Mouse (Mus musculus) hindbrain, embryonic 10.5 days (tissue): Measurements from ENCODE around the gene 4930544G11Rik. TPM values are rescaled to one million over a fixed set of nuclear protein-coding genes. Genes with fewer than 3 reads are reported as not detected.

ENCODE experiments used
- DNase-seq: peaks from one replicate; pipeline ENCODE4 v3.0.0-alpha.2; 2017; ENCODE audit warnings: low spot score
- H3K27ac ChIP-seq: fragments of 300-500 bp; sonication (generic); 2 replicates; pipeline ENCODE4 v1.5.1; 2016; ENCODE audit warnings: mild to moderate bottlenecking, moderate library complexity
- H3K27me3 ChIP-seq: fragments of 300-500 bp; sonication (generic); 2 replicates; pipeline ENCODE4 v1.6.1; 2016; ENCODE audit warnings: mild to moderate bottlenecking; ENCODE audit not compliant: poor library complexity, insufficient read depth, severe bottlenecking
- H3K36me3 ChIP-seq: fragments of 300-500 bp; sonication (generic); 2 replicates; pipeline ENCODE4 v1.6.1; 2016; ENCODE audit warnings: mild to moderate bottlenecking, moderate library complexity
- H3K4me1 ChIP-seq: fragments of 300-500 bp; sonication (generic); replicated peaks from 2 replicates; pipeline ENCODE4 v1.6.1; 2016; ENCODE audit warnings: mild to moderate bottlenecking
- H3K4me3 ChIP-seq: fragments of 300-500 bp; sonication (generic); 2 replicates; pipeline ENCODE4 v1.5.1; 2016; ENCODE audit warnings: mild to moderate bottlenecking, moderate library complexity
- H3K9me3 ChIP-seq: fragments of 300-500 bp; sonication (generic); 2 replicates; pipeline ENCODE4 v1.6.1; 2016; ENCODE audit warnings: mild to moderate bottlenecking, moderate library complexity
- WGBS: fragments of 180-500 bp; shearing (Covaris S2); methylation state at CpG from one replicate; pipeline ENCODE4 v1.1.7; 2016; 5-methylcytosine and 5-hydroxymethylcytosine counted together
- polyA plus RNA-seq: library from polyadenylated mRNA; unstranded; fragments of >200 nt; fragmentation: Nextera tagmentation; extraction: Ambion mirVana; gene quantifications from 2 replicates; pipeline ENCODE4 v1.2.1, GENCODE M21; 2016

4930544G11Rik gene
- polyA plus RNA-seq = not detected in 2 replicates

DNA sequence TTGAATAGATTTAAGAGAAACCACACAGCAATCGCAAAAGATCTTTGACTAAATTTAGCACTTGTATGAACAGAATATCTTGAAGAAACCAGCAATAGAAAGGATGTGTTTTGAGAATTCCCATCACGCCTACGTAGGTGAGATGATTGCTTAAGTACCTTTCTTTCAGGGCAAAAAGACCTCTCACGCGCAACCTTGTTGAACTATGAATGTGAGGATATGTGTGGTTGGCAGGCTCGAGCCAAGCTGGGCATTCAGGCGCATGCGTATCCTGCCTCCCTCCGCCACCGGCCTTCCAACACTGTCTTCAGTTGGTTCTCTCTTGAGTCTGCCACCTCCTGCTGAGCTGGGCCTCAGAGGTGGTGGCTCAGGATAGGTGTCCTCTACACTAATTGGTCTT, at the start of gene 4930544G11Rik:
TSS of gene 4930544G11Rik (plus strand) at position 301 of the 400 bp plus-strand sequence.
- Histone ChIP-seq H3K4me1 (peaks cover 5% of the 10 kb centered on the region; the same call in 1 of the 2 replicates), H3K27me3 (no peaks in the 10 kb centered on the region), H3K4me3 (no peak within 1 kb of the TSS), H3K27ac (no peak within 1 kb of the TSS), H3K9me3 (0 out of 2 replicates have a peak, but pooled peaks cover 4% of the 10 kb centered on the region), H3K36me3 (no peaks in the 10 kb centered on the region)
- WGBS = 95% methylated on average over 10 of the region's 10 CpGs
- no peak for DNase-seq

DNA sequence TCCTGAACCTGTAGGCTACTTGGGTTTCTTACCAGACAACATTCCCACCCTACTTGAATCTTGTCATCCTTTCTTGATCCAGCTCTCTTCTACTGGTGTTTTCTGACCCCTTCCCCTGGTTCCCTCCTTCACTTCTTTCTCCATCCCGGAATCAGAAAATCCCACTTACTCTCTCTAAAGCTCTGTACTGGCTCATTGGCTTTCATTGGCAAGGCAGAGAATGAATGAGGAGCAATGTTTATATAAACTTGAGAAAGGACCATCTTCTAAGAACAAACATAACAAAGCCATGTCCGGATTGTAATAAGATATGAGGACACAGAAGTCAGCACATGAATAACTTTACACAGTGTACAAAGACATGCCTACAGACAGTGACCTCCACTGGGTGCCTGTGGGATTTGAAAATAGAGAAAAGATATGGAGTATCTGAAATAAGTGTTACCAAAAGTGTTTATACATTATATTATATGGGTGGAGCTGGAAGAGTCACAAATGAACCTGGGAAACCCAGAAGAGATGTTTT, 45.7 kb upstream of the 4930544G11Rik start:
- H3K9me3 ChIP-seq = no peaks in the 10 kb centered on the region
- WGBS = 89% methylated on average over 2 of the region's 2 CpGs
- no peak overlapping the region for H3K27ac ChIP-seq
- peaks cover 53% of the 10 kb centered on the region for H3K36me3 ChIP-seq
- no peak for DNase-seq
- no peaks in the 10 kb centered on the region for H3K27me3 ChIP-seq
- no peak overlapping the region for H3K4me3 ChIP-seq
- no peaks in the 10 kb centered on the region for H3K4me1 ChIP-seq

DNA sequence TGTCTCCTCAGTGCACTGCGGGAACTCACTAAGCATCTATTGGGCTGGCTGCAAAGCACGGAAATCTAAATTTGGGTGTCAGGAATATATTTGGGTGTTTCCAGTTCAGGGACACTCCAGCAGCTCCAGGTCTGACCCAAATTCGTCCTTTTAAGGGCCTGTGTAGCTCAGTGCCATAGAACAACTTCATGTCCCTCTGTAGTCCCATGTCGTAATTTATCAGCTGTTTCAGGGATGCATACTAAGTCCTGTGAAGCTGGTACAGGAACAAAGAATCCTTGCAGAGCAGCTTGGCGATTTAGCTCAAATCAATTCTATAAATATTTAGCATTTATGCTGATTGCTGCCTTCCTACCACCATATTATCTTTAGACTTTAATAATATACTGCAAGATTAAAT, 37.0 kb upstream of the 4930544G11Rik start:
- no peak for DNase-seq
- 89% methylated on average over 5 of the region's 5 CpGs for WGBS
- Histone ChIP-seq H3K4me1 (no peaks in the 10 kb centered on the region), H3K36me3 (no peaks in the 10 kb centered on the region), H3K4me3 (no peak overlapping the region), H3K27me3 (no peaks in the 10 kb centered on the region), H3K9me3 (no peaks in the 10 kb centered on the region), H3K27ac (no peak overlapping the region)

DNA sequence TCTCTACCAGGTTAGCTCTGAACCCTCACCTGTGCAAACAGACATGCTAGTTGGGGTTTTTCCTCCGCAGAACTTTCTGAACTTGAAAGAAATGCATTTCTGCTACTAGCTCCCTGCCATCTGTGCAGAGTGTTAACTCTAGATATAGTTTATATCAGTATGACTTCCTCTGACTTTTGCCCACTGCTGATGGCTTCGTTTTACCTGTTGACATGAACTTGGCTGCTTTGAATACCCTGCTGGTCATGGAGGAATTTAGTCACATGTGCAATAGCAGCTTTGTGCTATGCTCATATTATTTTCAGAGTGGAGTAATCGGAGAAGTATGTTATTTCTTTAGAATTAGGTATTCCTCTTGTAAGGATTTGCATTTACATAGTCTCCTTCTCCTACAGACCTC, 30.7 kb upstream of the 4930544G11Rik start:
- 90% methylated on average over 3 of the region's 3 CpGs for WGBS
- no peak overlapping the region for H3K4me3 ChIP-seq

DNA sequence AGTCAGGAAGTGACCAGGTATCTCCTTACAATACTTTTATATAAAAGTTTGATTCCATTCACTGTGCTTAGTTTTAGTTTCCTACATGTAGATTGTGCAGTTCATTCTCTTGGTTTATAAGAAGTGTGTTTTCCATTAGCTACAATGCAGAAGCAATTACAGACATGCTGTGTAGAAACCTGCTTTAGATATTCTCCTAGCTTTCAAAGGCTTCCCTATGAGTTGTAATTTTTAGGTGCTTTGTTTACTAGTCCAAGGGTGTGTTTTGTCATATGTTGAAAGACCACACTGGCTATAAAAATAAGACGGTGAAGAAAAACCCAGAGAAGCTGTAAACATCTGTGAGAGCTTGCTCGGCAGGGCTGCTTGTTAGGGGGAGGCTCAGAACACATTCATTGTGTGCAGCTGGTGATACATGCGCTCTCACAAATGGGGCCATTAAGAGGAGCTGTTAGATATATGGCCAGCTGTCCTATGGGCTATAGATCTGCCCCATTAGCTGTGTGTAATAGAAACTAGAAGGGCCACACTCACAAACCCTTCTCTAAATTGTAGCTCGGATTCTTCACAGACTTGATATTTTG, 28.8 kb upstream of the 4930544G11Rik start:
- Histone ChIP-seq H3K27ac (no peak overlapping the region), H3K4me3 (no peak overlapping the region), H3K36me3 (0 out of 2 replicates have a peak, but pooled peaks cover 3% of the 10 kb centered on the region), H3K9me3 (no peaks in the 10 kb centered on the region), H3K4me1 (0 out of 2 replicates have a peak, but pooled peaks cover 3% of the 10 kb centered on the region), H3K27me3 (no peaks in the 10 kb centered on the region)
- WGBS = 86% methylated on average over 4 of the region's 4 CpGs
- no peak for DNase-seq

More for the DNA sequence above, 30.7 kb upstream of the 4930544G11Rik start:
- Histone ChIP-seq H3K27me3 (no peaks in the 10 kb centered on the region), H3K27ac (no peak overlapping the region), H3K4me1 (no peaks in the 10 kb centered on the region), H3K36me3 (no peaks in the 10 kb centered on the region), H3K9me3 (no peaks in the 10 kb centered on the region)
- no peak for DNase-seq

DNA sequence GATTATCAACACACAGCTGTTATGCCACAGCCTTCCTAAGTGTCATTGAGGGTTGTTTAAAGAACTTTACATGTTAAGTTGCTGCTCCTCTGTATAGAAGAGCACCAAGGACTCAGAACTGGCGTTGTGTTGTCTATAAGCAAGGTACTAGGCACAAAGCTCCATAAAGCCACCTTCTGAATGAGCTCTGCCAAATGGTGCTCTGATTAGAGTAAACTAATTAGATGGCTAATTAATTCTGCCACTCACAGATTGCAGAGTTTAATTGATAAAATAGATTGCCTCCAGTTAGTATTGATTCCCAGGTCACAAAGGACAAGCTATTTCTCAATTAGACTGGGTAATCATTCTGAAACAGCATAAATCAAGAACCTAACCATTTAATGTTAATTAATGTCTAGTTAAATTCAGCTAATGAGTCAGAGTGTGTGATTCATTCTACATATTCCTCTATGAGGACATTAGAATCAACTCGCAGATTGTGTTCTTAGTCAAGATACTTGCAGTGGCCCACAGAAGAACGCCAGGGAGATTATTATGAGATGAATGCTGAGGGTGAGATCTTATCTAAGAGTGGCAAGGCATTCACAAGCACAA, 26.6 kb upstream of the 4930544G11Rik start:
- no peak overlapping the region for H3K27ac ChIP-seq
- H3K4me3 ChIP-seq = no peak overlapping the region
- H3K4me1 ChIP-seq = 0 out of 2 replicates have a peak, but pooled peaks cover 3% of the 10 kb centered on the region
- no peaks in the 10 kb centered on the region for H3K27me3 ChIP-seq
- WGBS = 91% methylated on average over 3 of the region's 3 CpGs
- no peak for DNase-seq
- peaks cover 9% of the 10 kb centered on the region; the same call in 1 of the 2 replicates for H3K36me3 ChIP-seq
- no peaks in the 10 kb centered on the region for H3K9me3 ChIP-seq

DNA sequence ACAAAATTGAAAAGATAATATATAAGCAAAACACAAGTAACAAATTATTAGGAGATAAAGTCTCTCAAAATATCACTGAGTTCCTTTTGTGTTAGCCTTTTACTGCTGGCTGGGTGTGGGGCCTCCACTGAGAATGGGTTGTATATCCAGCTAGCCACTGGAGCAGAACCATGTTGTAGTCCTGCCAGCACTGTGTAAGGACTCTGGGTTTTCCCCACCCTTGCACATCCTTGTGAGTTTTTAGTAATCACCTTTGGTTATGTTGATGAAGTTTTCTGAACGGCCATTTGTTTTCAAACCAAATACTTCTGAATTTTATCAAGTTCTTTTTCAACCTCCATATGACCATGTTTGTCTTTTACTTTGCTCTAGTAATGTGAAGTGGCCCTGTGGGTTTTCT, 21.9 kb upstream of the 4930544G11Rik start:
- Histone ChIP-seq H3K4me3 (no peak overlapping the region), H3K27ac (no peak overlapping the region), H3K27me3 (no peaks in the 10 kb centered on the region), H3K36me3 (peaks cover 17% of the 10 kb centered on the region), H3K9me3 (no peaks in the 10 kb centered on the region), H3K4me1 (peaks cover 12% of the 10 kb centered on the region)
- DNase-seq = no peak
- whole genome bisulfite sequencing = 88% methylated on average over 1 of the region's 1 CpGs

DNA sequence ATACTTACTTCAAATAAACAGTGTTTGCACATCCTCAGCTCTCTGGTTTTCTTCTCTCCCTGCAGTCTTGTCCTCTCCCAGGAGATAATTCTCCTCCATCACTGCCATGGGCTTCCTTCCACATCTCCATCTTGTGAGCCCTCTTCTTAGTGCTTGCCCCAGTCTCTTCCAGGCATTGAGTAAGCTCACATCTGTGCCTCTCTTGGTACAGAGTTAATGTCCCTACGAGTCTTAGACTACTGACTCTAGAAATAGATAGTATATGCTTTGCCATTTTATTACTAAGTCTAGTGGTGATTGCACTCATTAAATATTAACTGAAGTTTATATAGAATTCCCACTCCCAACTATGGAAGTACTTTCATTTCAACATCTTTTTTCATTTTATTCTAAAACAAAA, 19.6 kb upstream of the 4930544G11Rik start:
- Histone ChIP-seq H3K27ac (peak overlapping the region; percentile 57; the same call in 1 of the 2 replicates), H3K4me1 (peaks cover 9% of the 10 kb centered on the region), H3K36me3 (peaks cover 27% of the 10 kb centered on the region), H3K4me3 (no peak overlapping the region), H3K9me3 (no peaks in the 10 kb centered on the region), H3K27me3 (no peaks in the 10 kb centered on the region)
- WGBS = 50% methylated on average over 1 of the region's 1 CpGs
- no peak for DNase-seq

DNA sequence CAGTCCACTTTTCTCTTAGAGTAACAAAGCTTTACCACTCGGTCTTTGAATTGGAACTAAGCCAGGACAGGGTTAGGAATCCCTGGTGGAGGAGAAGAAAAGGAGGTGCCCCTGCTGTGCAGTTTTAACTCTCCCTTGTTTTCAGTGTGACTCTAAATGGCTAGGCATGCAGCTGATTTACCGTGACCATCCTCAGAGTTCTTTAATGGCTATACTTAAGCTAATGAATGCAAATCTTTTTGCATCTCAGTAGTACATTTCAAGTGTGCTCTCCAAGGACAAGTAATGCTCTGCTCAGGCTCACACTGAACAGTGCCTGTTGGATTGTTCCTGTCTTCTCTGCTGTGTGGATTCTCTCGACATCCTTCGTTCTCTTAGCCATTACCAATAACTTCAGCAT, 19.2 kb upstream of the 4930544G11Rik start:
- no peaks in the 10 kb centered on the region for H3K9me3 ChIP-seq
- no peak overlapping the region for H3K4me3 ChIP-seq
- no peaks in the 10 kb centered on the region for H3K27me3 ChIP-seq
- WGBS = 22% methylated on average over 4 of the region's 4 CpGs
- DNase-seq = no peak
- 0 out of 2 replicates have a peak overlapping the region, but pooled peaks have one; percentile 18 for H3K27ac ChIP-seq
- H3K36me3 ChIP-seq = peaks cover 27% of the 10 kb centered on the region
- H3K4me1 ChIP-seq = peaks cover 9% of the 10 kb centered on the region

DNA sequence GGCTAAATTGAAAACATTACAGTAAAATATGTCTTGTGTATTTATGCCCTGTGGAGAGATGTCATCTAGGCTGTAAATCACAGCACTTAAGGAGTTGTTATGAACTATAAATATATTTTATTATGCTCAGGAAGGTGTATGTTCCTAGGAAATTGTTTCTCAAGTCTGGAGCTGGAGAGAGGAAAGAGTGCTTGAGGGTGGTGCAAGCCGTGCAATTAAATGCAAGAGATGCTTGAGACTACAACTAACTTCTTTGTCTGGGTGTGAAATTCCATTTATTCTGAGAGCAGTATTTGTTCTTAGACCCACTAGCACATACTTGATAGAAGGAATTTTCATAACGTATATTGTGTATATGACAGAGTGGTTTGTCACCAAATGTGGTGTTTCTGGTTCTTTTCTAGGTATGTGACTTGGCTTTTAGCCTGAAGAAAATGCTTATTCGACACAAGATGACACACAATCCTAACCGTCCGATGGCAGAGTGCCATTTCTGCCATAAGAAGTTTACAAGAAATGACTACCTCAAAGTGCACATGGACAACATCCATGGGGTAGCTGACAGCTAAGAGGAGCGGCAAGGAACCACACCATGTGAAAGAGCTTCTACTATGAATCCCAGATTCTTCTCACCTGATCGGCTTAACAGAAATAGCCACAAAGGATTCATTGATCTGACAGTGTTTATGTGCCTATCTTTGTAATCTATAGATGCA, 16.7 kb upstream of the 4930544G11Rik start:
- WGBS = 91% methylated on average over 7 of the region's 7 CpGs
- DNase-seq = no peak
- Histone ChIP-seq H3K27me3 (no peaks in the 10 kb centered on the region), H3K36me3 (peaks cover 20% of the 10 kb centered on the region), H3K27ac (no peak overlapping the region), H3K9me3 (no peaks in the 10 kb centered on the region), H3K4me3 (no peak overlapping the region), H3K4me1 (peaks cover 9% of the 10 kb centered on the region)

DNA sequence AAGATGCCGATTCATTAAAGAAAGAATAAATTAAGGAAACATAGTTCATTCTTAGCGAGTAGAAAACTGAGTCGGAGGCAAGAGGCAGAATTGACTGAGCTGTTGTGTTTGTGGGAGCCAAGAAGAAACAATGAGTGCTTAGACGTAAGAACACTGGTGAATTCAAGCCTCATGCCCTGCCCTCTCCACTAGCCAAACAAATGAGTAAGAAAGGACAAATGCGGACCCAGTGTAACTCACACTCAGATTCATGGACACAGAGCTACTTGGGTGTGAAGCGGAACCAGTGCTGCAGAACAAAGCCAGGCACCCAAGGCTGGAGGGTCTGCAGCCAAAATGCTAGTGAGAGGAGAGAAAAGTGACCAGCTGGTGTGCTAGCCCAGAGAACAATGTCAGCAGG, 1.9 kb upstream of the 4930544G11Rik start:
- H3K27me3 ChIP-seq = no peaks in the 10 kb centered on the region
- DNase-seq = no peak
- peaks cover 5% of the 10 kb centered on the region; the same call in 1 of the 2 replicates for H3K4me1 ChIP-seq
- 66% methylated on average over 6 of the region's 6 CpGs for WGBS
- peak overlapping the region; percentile 69; the same call in 1 of the 2 replicates for H3K27ac ChIP-seq
- H3K9me3 ChIP-seq = 0 out of 2 replicates have a peak, but pooled peaks cover 4% of the 10 kb centered on the region
- H3K4me3 ChIP-seq = no peak overlapping the region
- H3K36me3 ChIP-seq = no peaks in the 10 kb centered on the region

DNA sequence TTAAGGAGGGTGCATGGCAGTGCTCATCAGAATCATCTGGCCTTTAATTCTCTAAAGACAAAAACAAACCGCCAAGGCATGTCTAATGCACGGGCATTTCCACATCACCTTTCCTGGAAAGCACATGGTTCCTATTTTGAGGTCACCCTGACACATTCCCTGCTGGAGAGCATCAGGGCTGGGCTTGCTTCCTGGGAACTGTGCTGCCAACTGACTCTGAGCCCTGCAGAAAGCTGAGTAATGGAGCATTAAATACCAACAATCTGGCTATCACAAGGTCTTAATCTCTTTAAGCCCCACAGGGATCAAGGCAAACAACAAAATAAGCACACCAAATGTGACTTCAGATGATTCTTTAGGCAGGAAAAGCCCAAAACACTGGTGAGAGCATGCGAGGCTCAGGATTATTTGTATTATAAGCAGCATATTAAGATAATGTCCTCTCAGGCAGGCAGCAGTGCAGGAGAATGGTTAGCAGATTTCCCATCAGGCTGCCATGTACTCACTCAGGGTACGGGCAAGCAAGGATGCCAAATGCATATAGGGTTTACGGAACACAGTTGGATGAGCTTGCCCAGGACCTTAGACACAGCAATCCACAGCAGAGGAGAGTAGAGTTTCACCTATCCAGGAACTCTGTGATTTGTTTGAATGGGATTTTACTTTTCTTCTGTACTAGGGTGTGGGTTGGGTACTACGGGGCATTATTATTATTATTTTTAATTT, 17.1 kb downstream of the 4930544G11Rik start:
- Histone ChIP-seq H3K9me3 (no peaks in the 10 kb centered on the region), H3K36me3 (no peaks in the 10 kb centered on the region), H3K27me3 (no peaks in the 10 kb centered on the region), H3K4me3 (no peak overlapping the region), H3K27ac (no peak overlapping the region), H3K4me1 (peaks cover 9% of the 10 kb centered on the region; the same call in 1 of the 2 replicates)
- DNase-seq = no peak
- WGBS = 76% methylated on average over 6 of the region's 6 CpGs
